Mouse (Mus musculus): ENCODE data around the gene Tspan11. TPM values are rescaled to one million over a fixed set of nuclear protein-coding genes. Genes with fewer than 3 reads are reported as not detected.

Tspan11 gene
- polyA plus RNA-seq, 1 experiment from 2014 or later, result 14.3 TPM

DNA sequence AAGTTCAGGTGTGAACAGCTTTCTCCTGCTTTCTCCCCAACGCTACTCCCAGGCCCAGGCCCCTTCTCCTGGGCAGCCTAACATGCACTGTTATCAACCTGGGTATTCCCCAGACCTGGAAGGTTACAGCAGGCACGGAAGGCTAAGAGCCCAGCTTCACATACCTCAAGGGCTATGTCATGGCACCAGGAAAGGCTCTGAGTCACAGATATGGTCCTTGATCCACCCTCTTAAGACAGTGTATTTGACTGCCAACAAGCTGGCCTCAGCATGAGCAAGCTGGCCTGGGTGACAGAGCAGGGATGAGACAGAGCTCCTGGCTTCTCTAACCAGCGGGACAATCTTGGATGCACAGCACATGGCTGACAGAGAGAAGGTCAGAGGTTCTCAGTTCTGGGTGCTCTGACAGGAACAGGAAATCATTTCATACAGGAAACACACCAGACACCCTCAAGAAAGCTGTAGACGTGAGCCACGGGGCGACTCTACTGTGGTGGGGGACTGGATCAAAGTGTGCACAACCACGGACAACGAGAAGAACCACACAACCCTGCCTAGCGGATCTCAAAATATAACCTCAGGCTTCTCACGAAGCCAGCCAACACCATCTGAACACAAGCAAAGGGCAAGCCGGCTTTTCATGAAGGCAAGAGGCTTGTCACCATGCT, 104.3 kb downstream of the Tspan11 start:
- Histone ChIP-seq H3K4me1 (ENCODE audit: control insufficient read depth, insufficient read depth, low read length) (no peaks in the 10 kb centered on the region), H3K9me3 (replicated peaks; ENCODE audit: control insufficient read depth, low read length) (no peaks in the 10 kb centered on the region), H3K4me3 (ENCODE audit: low read depth, low read length) (no peak overlapping the region), H3K36me3 (replicated peaks; ENCODE audit: control insufficient read depth, insufficient read depth, low read depth, low read length) (no peaks in the 10 kb centered on the region), H3K4me2 (ENCODE audit: low read depth, low read length) (no peak overlapping the region), H3K27me3 (ENCODE audit: control insufficient read depth, insufficient read depth, low read length) (no peaks in the 10 kb centered on the region), H3K27ac (replicated peaks; ENCODE audit: low read depth, low read length) (no peak overlapping the region), H3K9ac (replicated peaks; ENCODE audit: low read length) (no peak overlapping the region)
- WGBS, result 83% methylated on average over 11 of the region's 11 CpGs
- DNase-seq (ENCODE audit: low spot score) (no peak), ATAC-seq (replicated peaks; ENCODE audit: insufficient number of reproducible peaks, low FRiP score, low TSS enrichment, low read depth) (no peak)

- 85% methylated on average over 8 of the region's 8 CpGs for WGBS
- H3K9ac ChIP-seq (replicated peaks; ENCODE audit: low read length), result no peak overlapping the region
Observed at GRCm38 (mm10) chr6:127992993-127993392, 105.6 kb downstream of the Tspan11 start.

GRCm38 (mm10) chr6:127996928-127997327, 109.5 kb downstream of the Tspan11 start:
- no peak overlapping the region for H3K4me2 ChIP-seq (ENCODE audit: low read depth, low read length)
- WGBS, result 81% methylated on average over 5 of the region's 5 CpGs
- no peaks in the 10 kb centered on the region for H3K9me3 ChIP-seq (replicated peaks; ENCODE audit: control insufficient read depth, low read length)
- H3K27ac ChIP-seq (replicated peaks; ENCODE audit: low read depth, low read length), result no peak overlapping the region
- H3K4me1 ChIP-seq (ENCODE audit: control insufficient read depth, insufficient read depth, low read length), result no peaks in the 10 kb centered on the region
- DNase-seq (ENCODE audit: low spot score) (no peak), ATAC-seq (replicated peaks; ENCODE audit: insufficient number of reproducible peaks, low FRiP score, low TSS enrichment, low read depth) (no peak)
- no peak overlapping the region for H3K4me3 ChIP-seq (ENCODE audit: low read depth, low read length)
- H3K36me3 ChIP-seq (replicated peaks; ENCODE audit: control insufficient read depth, insufficient read depth, low read depth, low read length), result no peaks in the 10 kb centered on the region
- no peaks in the 10 kb centered on the region for H3K27me3 ChIP-seq (ENCODE audit: control insufficient read depth, insufficient read depth, low read length)
- H3K9ac ChIP-seq (replicated peaks; ENCODE audit: low read length), result no peak overlapping the region

More at GRCm38 (mm10) chr6:127992993-127993392, 105.6 kb downstream of the Tspan11 start:
- H3K9me3 ChIP-seq (replicated peaks; ENCODE audit: control insufficient read depth, low read length), result no peaks in the 10 kb centered on the region
- DNase-seq (ENCODE audit: low spot score) (no peak), ATAC-seq (replicated peaks; ENCODE audit: insufficient number of reproducible peaks, low FRiP score, low TSS enrichment, low read depth) (no peak)
- H3K4me1 ChIP-seq (ENCODE audit: control insufficient read depth, insufficient read depth, low read length), result no peaks in the 10 kb centered on the region
- no peak overlapping the region for H3K4me2 ChIP-seq (ENCODE audit: low read depth, low read length)
- H3K36me3 ChIP-seq (replicated peaks; ENCODE audit: control insufficient read depth, insufficient read depth, low read depth, low read length), result no peaks in the 10 kb centered on the region
- H3K27ac ChIP-seq (replicated peaks; ENCODE audit: low read depth, low read length), result no peak overlapping the region
- no peaks in the 10 kb centered on the region for H3K27me3 ChIP-seq (ENCODE audit: control insufficient read depth, insufficient read depth, low read length)
- H3K4me3 ChIP-seq (ENCODE audit: low read depth, low read length), result no peak overlapping the region

DNA sequence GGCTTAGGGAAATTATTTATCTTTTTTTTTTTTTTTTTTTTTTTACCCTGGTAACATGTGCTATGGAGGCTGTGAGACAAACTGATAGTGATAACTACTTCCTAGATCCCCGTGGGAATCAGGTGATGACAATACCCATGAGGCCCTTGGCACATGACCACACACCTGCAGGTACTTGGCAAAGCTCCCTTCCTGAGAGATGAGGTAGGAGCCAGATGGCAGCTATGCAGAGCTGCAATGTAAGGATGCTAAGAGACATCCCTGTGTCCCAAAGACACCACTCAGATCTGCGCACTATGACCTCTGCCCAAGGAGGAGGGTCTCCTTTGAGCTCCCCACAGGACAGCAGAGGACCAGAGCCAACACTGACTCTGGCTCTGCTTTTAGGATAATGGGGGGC, 111.7 kb downstream of the Tspan11 start:
- Histone ChIP-seq H3K36me3 (replicated peaks; ENCODE audit: control insufficient read depth, insufficient read depth, low read depth, low read length) (no peaks in the 10 kb centered on the region), H3K9me3 (replicated peaks; ENCODE audit: control insufficient read depth, low read length) (no peaks in the 10 kb centered on the region), H3K27ac (replicated peaks; ENCODE audit: low read depth, low read length) (no peak overlapping the region), H3K4me1 (ENCODE audit: control insufficient read depth, insufficient read depth, low read length) (no peaks in the 10 kb centered on the region), H3K27me3 (ENCODE audit: control insufficient read depth, insufficient read depth, low read length) (no peaks in the 10 kb centered on the region), H3K4me3 (ENCODE audit: low read depth, low read length) (no peak overlapping the region), H3K9ac (replicated peaks; ENCODE audit: low read length) (no peak overlapping the region), H3K4me2 (ENCODE audit: low read depth, low read length) (no peak overlapping the region)
- DNase-seq (ENCODE audit: low spot score) (no peak), ATAC-seq (replicated peaks; ENCODE audit: insufficient number of reproducible peaks, low FRiP score, low TSS enrichment, low read depth) (no peak)
- 88% methylated on average over 2 of the region's 2 CpGs for WGBS

GRCm38 (mm10) chr6:128000777-128001176, 113.4 kb downstream of the Tspan11 start:
- Histone ChIP-seq H3K27me3 (ENCODE audit: control insufficient read depth, insufficient read depth, low read length) (no peaks in the 10 kb centered on the region), H3K4me2 (ENCODE audit: low read depth, low read length) (no peak overlapping the region), H3K36me3 (replicated peaks; ENCODE audit: control insufficient read depth, insufficient read depth, low read depth, low read length) (no peaks in the 10 kb centered on the region), H3K27ac (replicated peaks; ENCODE audit: low read depth, low read length) (no peak overlapping the region), H3K9me3 (replicated peaks; ENCODE audit: control insufficient read depth, low read length) (no peaks in the 10 kb centered on the region), H3K9ac (replicated peaks; ENCODE audit: low read length) (no peak overlapping the region), H3K4me3 (ENCODE audit: low read depth, low read length) (no peak overlapping the region), H3K4me1 (ENCODE audit: control insufficient read depth, insufficient read depth, low read length) (no peaks in the 10 kb centered on the region)
- WGBS, result 91% methylated on average over 3 of the region's 3 CpGs
- DNase-seq (ENCODE audit: low spot score), result no peak
- no peak for ATAC-seq (replicated peaks; ENCODE audit: insufficient number of reproducible peaks, low FRiP score, low TSS enrichment, low read depth)

DNA sequence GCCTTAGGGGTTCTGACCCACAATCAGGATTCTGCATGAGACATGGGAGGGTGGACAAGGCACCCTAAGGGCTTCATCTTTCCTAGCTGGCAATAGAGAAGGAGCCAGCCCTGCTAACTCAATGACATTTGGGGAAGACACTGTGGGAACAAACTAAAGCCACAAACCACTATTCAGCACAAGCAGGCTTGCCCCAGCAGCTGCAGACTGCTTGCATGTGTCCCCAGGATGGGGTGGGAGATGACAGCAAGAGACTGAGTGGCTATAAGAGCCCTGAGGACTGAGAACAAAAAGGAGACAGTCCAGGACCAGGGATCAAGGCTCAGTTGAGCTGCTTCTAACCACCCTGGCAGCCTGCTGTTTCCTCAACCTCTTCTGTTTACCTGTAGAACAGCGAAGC, 114.2 kb downstream of the Tspan11 start:
- DNase-seq (ENCODE audit: low spot score) (no peak), ATAC-seq (replicated peaks; ENCODE audit: insufficient number of reproducible peaks, low FRiP score, low TSS enrichment, low read depth) (no peak)
- Histone ChIP-seq H3K36me3 (replicated peaks; ENCODE audit: control insufficient read depth, insufficient read depth, low read depth, low read length) (no peaks in the 10 kb centered on the region), H3K27me3 (ENCODE audit: control insufficient read depth, insufficient read depth, low read length) (no peaks in the 10 kb centered on the region), H3K9me3 (replicated peaks; ENCODE audit: control insufficient read depth, low read length) (no peaks in the 10 kb centered on the region), H3K9ac (replicated peaks; ENCODE audit: low read length) (no peak overlapping the region), H3K4me3 (ENCODE audit: low read depth, low read length) (no peak overlapping the region), H3K27ac (replicated peaks; ENCODE audit: low read depth, low read length) (no peak overlapping the region), H3K4me2 (ENCODE audit: low read depth, low read length) (no peak overlapping the region), H3K4me1 (ENCODE audit: control insufficient read depth, insufficient read depth, low read length) (no peaks in the 10 kb centered on the region)
- WGBS, result 37% methylated on average over 1 of the region's 1 CpGs

- no peak for ATAC-seq (replicated peaks; ENCODE audit: insufficient number of reproducible peaks, low FRiP score, low TSS enrichment, low read depth)
- H3K9ac ChIP-seq (replicated peaks; ENCODE audit: low read length), result no peak overlapping the region
- no peak overlapping the region for H3K4me2 ChIP-seq (ENCODE audit: low read depth, low read length)
- H3K9me3 ChIP-seq (replicated peaks; ENCODE audit: control insufficient read depth, low read length), result no peaks in the 10 kb centered on the region
- H3K4me1 ChIP-seq (ENCODE audit: control insufficient read depth, insufficient read depth, low read length), result no peaks in the 10 kb centered on the region
- WGBS, result 67% methylated on average over 10 of the region's 10 CpGs
- no peak overlapping the region for H3K4me3 ChIP-seq (ENCODE audit: low read depth, low read length)
- no peaks in the 10 kb centered on the region for H3K36me3 ChIP-seq (replicated peaks; ENCODE audit: control insufficient read depth, insufficient read depth, low read depth, low read length)
- DNase-seq (ENCODE audit: low spot score), result no peak
- no peak overlapping the region for H3K27ac ChIP-seq (replicated peaks; ENCODE audit: low read depth, low read length)
- no peaks in the 10 kb centered on the region for H3K27me3 ChIP-seq (ENCODE audit: control insufficient read depth, insufficient read depth, low read length)
Observed at GRCm38 (mm10) chr6:128002104-128002503, 114.7 kb downstream of the Tspan11 start.

- Histone ChIP-seq H3K4me1 (ENCODE audit: control insufficient read depth, insufficient read depth, low read length) (no peaks in the 10 kb centered on the region), H3K4me2 (ENCODE audit: low read depth, low read length) (no peak overlapping the region), H3K27ac (replicated peaks; ENCODE audit: low read depth, low read length) (no peak overlapping the region), H3K27me3 (ENCODE audit: control insufficient read depth, insufficient read depth, low read length) (no peaks in the 10 kb centered on the region), H3K9me3 (replicated peaks; ENCODE audit: control insufficient read depth, low read length) (no peaks in the 10 kb centered on the region), H3K36me3 (replicated peaks; ENCODE audit: control insufficient read depth, insufficient read depth, low read depth, low read length) (no peaks in the 10 kb centered on the region), H3K4me3 (ENCODE audit: low read depth, low read length) (no peak overlapping the region), H3K9ac (replicated peaks; ENCODE audit: low read length) (no peak overlapping the region)
- DNase-seq (ENCODE audit: low spot score) (no peak), ATAC-seq (replicated peaks; ENCODE audit: insufficient number of reproducible peaks, low FRiP score, low TSS enrichment, low read depth) (no peak)
- WGBS, result 86% methylated on average over 4 of the region's 4 CpGs
Observed at GRCm38 (mm10) chr6:128002667-128003066, 115.3 kb downstream of the Tspan11 start.
